Mouse (Mus musculus): Measurements from ENCODE around the gene Slc17a2. TPM values are rescaled to one million over a fixed set of nuclear protein-coding genes. Genes with fewer than 3 reads are reported as not detected.
"Not testable (repeated sequence)": the region's sequence is repeated elsewhere in the genome, so short reads cannot be mapped to it uniquely, and the experiment has no call there.

Slc17a2 gene
- polyA plus RNA-seq, 1 experiment = 0.41 TPM

DNA sequence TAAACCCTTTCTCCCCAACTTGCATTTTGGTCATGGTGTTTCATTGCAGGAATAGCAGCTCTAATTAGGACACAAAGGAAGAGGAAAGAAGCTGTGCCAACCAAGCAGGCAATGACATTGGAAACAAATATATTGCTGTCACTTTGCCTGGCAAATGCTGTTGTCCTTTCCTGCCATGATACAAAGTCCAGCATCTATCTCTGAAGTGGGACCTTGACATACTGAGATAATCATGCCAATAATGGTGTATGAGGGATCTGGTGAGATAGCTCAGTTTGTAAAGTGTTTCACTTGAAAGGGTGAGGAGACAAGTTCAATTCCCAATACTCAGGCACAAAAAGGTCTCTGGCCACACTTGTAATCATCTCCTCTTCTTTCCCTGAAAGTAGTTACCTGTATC is 40.0 kb upstream of the Slc17a2 start:
- Histone ChIP-seq H3K27ac (ENCODE audit: control insufficient read depth, insufficient read depth, low read depth, low read length) (no peak overlapping the region), H3K36me3 (ENCODE audit: control insufficient read depth, insufficient read depth, low read length) (no peaks in the 10 kb centered on the region), H3K4me3 (ENCODE audit: control insufficient read depth, low read depth, low read length) (no peak overlapping the region), H3K4me1 (ENCODE audit: control insufficient read depth, insufficient read depth, low read length) (peaks cover 9% of the 10 kb centered on the region), H3K27me3 (ENCODE audit: control insufficient read depth, insufficient read depth, low read length) (no peaks in the 10 kb centered on the region)
- TF ChIP-seq CTCF (IDR thresholded peaks at IDR 0.05; ENCODE audit: control insufficient read depth, insufficient read depth, insufficient replicate concordance, low read depth, low read length) (no peak), POLR2A (IDR thresholded peaks at IDR 0.05; ENCODE audit: control insufficient read depth, low read depth, low read length) (no peak)

DNA sequence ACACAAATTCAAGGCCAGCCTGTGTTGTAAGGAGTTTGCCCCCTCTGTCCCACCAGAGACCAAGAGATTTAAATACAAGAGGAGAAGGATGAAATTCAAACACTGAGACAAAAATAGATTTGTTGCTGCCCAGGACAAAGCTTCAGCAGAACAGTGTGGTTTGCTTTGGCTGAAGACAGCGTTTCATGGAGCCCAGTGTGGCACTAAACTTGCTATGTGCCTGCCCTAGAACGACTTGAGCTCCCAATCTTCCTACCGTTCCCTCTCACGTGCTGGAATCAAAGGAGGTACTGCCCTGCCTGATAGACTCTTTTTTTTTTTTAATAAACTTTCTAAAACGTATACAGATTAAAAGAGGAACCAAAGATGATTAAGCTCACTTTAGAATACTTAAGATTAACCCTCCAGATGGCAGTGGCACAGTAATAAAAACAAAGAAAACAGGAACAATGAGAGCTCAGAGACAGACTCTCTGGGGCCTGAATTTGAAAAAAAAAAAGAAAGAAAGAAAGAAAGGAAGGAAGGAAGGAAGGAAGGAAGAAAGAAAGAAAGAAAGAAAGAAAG is 37.9 kb upstream of the Slc17a2 start:
- Histone ChIP-seq H3K27me3 (ENCODE audit: control insufficient read depth, insufficient read depth, low read length) (no peaks in the 10 kb centered on the region), H3K27ac (ENCODE audit: control insufficient read depth, insufficient read depth, low read depth, low read length) (no peak overlapping the region), H3K4me3 (ENCODE audit: control insufficient read depth, low read depth, low read length) (no peak overlapping the region), H3K4me1 (ENCODE audit: control insufficient read depth, insufficient read depth, low read length) (peaks cover 16% of the 10 kb centered on the region), H3K36me3 (ENCODE audit: control insufficient read depth, insufficient read depth, low read length) (no peaks in the 10 kb centered on the region)
- TF ChIP-seq CTCF (IDR thresholded peaks at IDR 0.05; ENCODE audit: control insufficient read depth, insufficient read depth, insufficient replicate concordance, low read depth, low read length) = no peak
- TF ChIP-seq POLR2A (IDR thresholded peaks at IDR 0.05; ENCODE audit: control insufficient read depth, low read depth, low read length) = no peak

GRCm38 (mm10) chr13:23769613-23770012 is 37.2 kb upstream of the Slc17a2 start, which contains the start of gene Trim38:
TSS of gene Trim38 (plus strand) at chr13:23769913.
- H3K4me1 ChIP-seq (ENCODE audit: control insufficient read depth, insufficient read depth, low read length) = peaks cover 14% of the 10 kb centered on the region
- H3K27me3 ChIP-seq (ENCODE audit: control insufficient read depth, insufficient read depth, low read length); H3K36me3 ChIP-seq (ENCODE audit: control insufficient read depth, insufficient read depth, low read length); H3K27ac ChIP-seq (ENCODE audit: control insufficient read depth, insufficient read depth, low read depth, low read length); H3K4me3 ChIP-seq (ENCODE audit: control insufficient read depth, low read depth, low read length): not testable (repeated sequence)

GRCm38 (mm10) chr13:23772561-23773313 is 34.1 kb upstream of the Slc17a2 start:
- Histone ChIP-seq H3K27ac (ENCODE audit: control insufficient read depth, insufficient read depth, low read depth, low read length) (0 out of 2 replicates have a peak overlapping the region, but pooled peaks have one; percentile 18), H3K4me1 (ENCODE audit: control insufficient read depth, insufficient read depth, low read length) (peaks cover 9% of the 10 kb centered on the region), H3K36me3 (ENCODE audit: control insufficient read depth, insufficient read depth, low read length) (no peaks in the 10 kb centered on the region), H3K27me3 (ENCODE audit: control insufficient read depth, insufficient read depth, low read length) (no peaks in the 10 kb centered on the region), H3K4me3 (ENCODE audit: control insufficient read depth, low read depth, low read length) (peak overlapping the region; percentile 40; the same call in 1 of the 2 replicates)
- TF ChIP-seq POLR2A (IDR thresholded peaks at IDR 0.05; ENCODE audit: control insufficient read depth, low read depth, low read length) (no peak), CTCF (IDR thresholded peaks at IDR 0.05; ENCODE audit: control insufficient read depth, insufficient read depth, insufficient replicate concordance, low read depth, low read length) (no peak)

GRCm38 (mm10) chr13:23778339-23778738 is 28.5 kb upstream of the Slc17a2 start:
- H3K4me3 ChIP-seq (ENCODE audit: control insufficient read depth, low read depth, low read length) = peak overlapping the region; percentile 30
- TF ChIP-seq CTCF (IDR thresholded peaks at IDR 0.05; ENCODE audit: control insufficient read depth, insufficient read depth, insufficient replicate concordance, low read depth, low read length) (no peak), POLR2A (IDR thresholded peaks at IDR 0.05; ENCODE audit: control insufficient read depth, low read depth, low read length) (no peak)
- no peaks in the 10 kb centered on the region for H3K36me3 ChIP-seq (ENCODE audit: control insufficient read depth, insufficient read depth, low read length)
- no peaks in the 10 kb centered on the region for H3K27me3 ChIP-seq (ENCODE audit: control insufficient read depth, insufficient read depth, low read length)
- H3K27ac ChIP-seq (ENCODE audit: control insufficient read depth, insufficient read depth, low read depth, low read length) = no peak overlapping the region
- H3K4me1 ChIP-seq (ENCODE audit: control insufficient read depth, insufficient read depth, low read length) = no peaks in the 10 kb centered on the region; the same call in 1 of the 2 replicates

GRCm38 (mm10) chr13:23779025-23779424 is 27.8 kb upstream of the Slc17a2 start:
- no peaks in the 10 kb centered on the region for H3K36me3 ChIP-seq (ENCODE audit: control insufficient read depth, insufficient read depth, low read length)
- no peak for TF ChIP-seq POLR2A (IDR thresholded peaks at IDR 0.05; ENCODE audit: control insufficient read depth, low read depth, low read length)
- H3K4me3 ChIP-seq (ENCODE audit: control insufficient read depth, low read depth, low read length) = no peak overlapping the region
- no peaks in the 10 kb centered on the region for H3K27me3 ChIP-seq (ENCODE audit: control insufficient read depth, insufficient read depth, low read length)
- no peak overlapping the region for H3K27ac ChIP-seq (ENCODE audit: control insufficient read depth, insufficient read depth, low read depth, low read length)
- no peaks in the 10 kb centered on the region; the same call in 1 of the 2 replicates for H3K4me1 ChIP-seq (ENCODE audit: control insufficient read depth, insufficient read depth, low read length)

GRCm38 (mm10) chr13:23792520-23792919 is 14.3 kb upstream of the Slc17a2 start:
- H3K36me3 ChIP-seq (ENCODE audit: control insufficient read depth, insufficient read depth, low read length) = no peaks in the 10 kb centered on the region
- TF ChIP-seq POLR2A (IDR thresholded peaks at IDR 0.05; ENCODE audit: control insufficient read depth, low read depth, low read length) (no peak), CTCF (IDR thresholded peaks at IDR 0.05; ENCODE audit: control insufficient read depth, insufficient read depth, insufficient replicate concordance, low read depth, low read length) (no peak; the same call in 1 of the 2 replicates)

More at GRCm38 (mm10) chr13:23792520-23792919, 14.3 kb upstream of the Slc17a2 start:
- no peak overlapping the region for H3K4me3 ChIP-seq (ENCODE audit: control insufficient read depth, low read depth, low read length)
- no peaks in the 10 kb centered on the region for H3K4me1 ChIP-seq (ENCODE audit: control insufficient read depth, insufficient read depth, low read length)
- H3K27me3 ChIP-seq (ENCODE audit: control insufficient read depth, insufficient read depth, low read length) = no peaks in the 10 kb centered on the region
- H3K27ac ChIP-seq (ENCODE audit: control insufficient read depth, insufficient read depth, low read depth, low read length) = no peak overlapping the region

Data from testis, adult 2 months (tissue).